Mouse (Mus musculus): ENCODE measurements at regions not wholly inside any gene's neighbourhood (a gene's known extent, or its start where the extent isn't known, plus 50 kb on each side); places are given as distances from the start of the nearest gene placed in this dataset.
A peak's percentile ranks its signal among the peaks of the same experiment; 100 is the strongest.

- no peak for DNase-seq (ENCODE audit: low read depth)
These were observed 321.7 kb upstream of the Ubash3b start for GRCm38 (mm10) chr9:41483218-41483617.

DNA sequence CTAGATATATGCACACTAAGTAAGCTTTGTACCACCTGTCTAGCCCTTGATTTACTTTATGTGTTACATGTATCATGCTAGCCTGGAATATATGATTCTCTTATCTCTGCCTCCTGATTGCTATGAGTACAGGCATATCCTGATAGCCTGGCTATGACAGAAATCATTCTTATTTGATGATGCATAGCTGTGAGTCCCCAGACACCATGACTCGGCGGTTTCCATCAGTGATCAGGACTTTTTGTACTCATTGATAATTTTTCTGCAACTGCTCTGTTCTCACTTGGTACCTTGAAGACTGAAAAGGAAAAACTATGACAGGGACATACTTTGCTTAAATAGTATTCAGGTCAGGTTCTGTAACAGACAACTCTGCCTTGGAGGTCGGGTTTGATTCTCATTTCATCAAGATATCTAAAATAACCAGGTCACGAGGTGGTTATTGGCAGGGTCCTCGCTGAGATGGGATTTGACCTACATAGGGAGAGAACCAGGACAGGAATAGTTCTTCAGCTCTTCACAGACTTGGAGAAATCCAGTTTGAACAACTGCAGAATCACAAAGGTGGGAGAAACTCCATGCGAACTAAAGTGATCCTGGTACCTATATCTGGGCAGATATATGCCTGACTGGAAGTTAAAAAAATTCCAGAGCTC, 320.2 kb upstream of the Ubash3b start:
- no peak for DNase-seq (ENCODE audit: low read depth)

- DNase-seq (ENCODE audit: low read depth): peak; percentile 97
These were observed 318.6 kb upstream of the Ubash3b start for GRCm38 (mm10) chr9:41479854-41480749.

GRCm38 (mm10) chr9:41479085-41479484, 317.6 kb upstream of the Ubash3b start:
- DNase-seq (ENCODE audit: low read depth): no peak

- DNase-seq (ENCODE audit: low read depth): no peak
These were observed 316.8 kb upstream of the Ubash3b start for GRCm38 (mm10) chr9:41478106-41478848.

DNA sequence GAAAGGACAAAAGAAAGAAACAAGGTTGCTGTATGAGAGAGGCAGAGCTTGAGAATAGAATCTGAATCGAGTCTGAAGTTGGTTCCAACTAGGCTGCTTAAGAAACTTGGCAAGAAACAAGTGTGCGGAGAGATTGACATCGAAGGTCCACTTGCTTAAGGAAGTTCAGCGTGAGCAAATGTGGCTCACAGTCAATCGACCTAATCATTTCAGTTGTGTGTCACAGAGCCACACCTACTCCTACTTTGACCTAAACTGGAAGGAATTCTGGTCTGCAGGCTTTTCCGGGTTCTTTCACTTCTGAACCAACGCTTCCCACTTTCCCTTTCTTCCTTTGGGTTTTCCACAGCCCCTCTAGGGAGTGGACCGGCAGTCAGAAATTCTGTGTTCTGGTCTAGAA, 313.8 kb upstream of the Ubash3b start:
- no peak for DNase-seq (ENCODE audit: low read depth)

GRCm38 (mm10) chr9:41474945-41475297, 313.4 kb upstream of the Ubash3b start:
- DNase-seq (ENCODE audit: low read depth): no peak

- DNase-seq (ENCODE audit: low read depth): no peak
These were observed 312.9 kb upstream of the Ubash3b start for GRCm38 (mm10) chr9:41474244-41474944.

GRCm38 (mm10) chr9:41473506-41473905, 312.0 kb upstream of the Ubash3b start:
- no peak for DNase-seq (ENCODE audit: low read depth)

DNA sequence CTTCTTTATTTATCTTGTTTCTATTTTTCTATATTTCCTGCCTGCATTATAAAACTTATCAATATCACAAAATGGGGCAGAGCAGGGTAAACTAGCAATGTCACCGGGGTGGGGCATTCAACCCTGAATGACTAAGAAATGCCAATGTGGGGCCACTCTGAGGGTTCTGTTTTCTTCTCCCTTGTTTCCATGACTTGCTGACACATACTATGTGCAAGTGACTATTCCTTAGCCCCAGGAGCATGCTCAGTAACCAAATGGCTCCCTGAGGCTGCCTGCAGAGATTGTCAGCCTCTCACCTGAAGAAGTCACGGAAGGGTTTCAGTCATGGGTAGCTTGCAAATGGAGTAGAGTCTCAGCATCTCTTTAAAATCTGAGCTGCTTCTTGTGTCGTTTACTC, 309.8 kb upstream of the Ubash3b start:
- no peak for DNase-seq (ENCODE audit: low read depth)

DNA sequence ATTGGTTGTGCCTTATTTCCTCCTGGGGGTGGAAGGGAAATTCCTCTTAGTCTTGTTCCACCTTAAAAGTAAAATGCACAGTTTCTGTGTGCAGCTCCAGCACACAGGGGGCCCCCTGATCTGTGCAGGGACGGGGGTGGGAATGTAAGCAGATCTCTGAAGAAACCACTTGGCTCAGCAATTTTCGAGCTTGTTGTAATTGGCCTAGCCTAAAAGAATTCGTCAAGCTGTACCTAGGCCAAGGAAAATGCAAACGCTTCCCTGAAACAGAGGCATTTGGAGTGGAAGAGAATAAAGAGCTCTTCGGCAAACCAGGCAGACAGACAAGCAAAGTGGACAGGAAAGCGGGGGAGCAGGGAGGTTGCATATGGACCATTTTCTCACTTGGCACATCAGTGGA, 308.5 kb upstream of the Ubash3b start:
- DNase-seq (ENCODE audit: low read depth): no peak

DNA sequence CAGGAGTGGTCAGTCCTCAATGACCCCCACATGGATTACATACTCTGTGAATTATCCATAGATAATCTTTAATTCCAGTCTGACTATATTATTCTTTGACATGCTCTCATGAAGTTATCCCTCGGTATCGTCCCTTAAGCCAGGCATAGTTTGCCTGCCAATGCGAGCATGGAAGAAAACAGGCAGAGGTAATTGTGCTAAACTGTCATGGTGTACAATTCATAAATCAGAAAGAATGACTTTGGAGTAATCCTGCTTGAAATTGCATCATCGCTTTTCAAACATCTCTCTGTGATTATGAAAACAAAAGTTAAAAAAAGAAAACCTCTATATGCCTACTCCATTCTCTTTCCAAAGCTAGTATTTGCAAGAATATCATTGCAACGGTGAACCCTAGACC, 307.9 kb upstream of the Ubash3b start:
- DNase-seq (ENCODE audit: low read depth): no peak

GRCm38 (mm10) chr9:41464057-41464685, 302.7 kb upstream of the Ubash3b start:
- no peak for DNase-seq (ENCODE audit: low read depth)

DNA sequence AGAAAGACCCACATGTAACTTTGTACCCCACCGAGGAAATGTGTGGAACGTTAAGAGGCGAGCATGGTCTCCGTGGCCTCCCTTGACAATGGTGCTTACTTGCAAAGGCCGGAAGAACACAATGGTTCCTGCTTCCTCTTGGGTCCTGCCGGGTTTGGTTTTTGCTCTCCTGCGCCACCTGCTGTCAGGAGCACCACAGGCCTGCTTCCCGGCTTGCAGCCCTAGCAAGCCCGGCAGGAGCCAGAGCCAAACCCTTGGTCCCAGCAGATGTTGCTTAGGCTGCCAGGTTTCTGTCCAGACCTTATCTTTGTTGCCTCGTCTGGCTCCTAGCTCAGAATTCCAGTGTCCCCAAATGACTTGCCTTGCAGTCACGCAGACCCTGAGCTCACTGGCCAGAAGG, 300.2 kb upstream of the Ubash3b start:
- peak; percentile 94 for DNase-seq (ENCODE audit: low read depth)

DNA sequence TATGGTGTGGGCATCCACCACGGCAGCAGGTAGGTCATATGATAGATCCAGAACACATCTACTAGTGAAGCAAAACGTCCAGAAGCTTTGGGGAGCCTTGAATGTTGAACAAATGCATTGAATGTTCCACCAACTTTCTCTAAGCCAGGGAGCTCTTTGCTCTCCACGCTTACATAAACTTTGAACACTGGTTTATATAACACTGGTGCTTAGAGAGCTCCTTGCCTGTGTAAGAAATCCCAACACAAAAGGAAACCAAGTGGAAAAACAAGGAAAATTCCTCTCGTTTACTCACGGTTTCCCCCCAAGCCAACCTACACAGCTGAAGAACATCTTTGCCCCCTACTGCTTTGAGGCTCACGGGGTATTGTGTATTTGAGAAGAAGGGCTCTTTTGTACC, 299.2 kb upstream of the Ubash3b start:
- DNase-seq (ENCODE audit: low read depth): no peak

- DNase-seq (ENCODE audit: low read depth): no peak
These were observed 295.5 kb upstream of the Ubash3b start for GRCm38 (mm10) chr9:41457003-41457402.

DNA sequence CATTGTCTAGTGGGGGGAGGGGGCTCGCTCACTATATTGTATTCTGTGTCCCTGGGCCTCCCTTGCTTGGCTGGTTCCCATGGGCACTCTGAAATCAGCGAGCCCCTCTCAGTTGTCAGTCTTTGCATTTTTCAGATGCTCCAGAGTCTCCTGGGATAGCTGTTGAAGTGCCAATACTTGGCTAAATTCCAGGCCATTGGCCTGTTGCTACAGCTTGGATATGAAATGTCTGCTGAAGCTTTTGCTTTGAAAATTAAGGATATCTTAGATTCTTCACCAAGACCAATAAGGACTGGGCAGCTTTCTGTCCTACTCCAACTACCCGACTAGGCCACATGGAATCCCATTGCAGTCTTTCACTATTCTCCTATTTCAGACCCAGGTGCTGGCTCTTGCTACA, 290.2 kb upstream of the Ubash3b start:
- no peak for DNase-seq (ENCODE audit: low read depth)

- no peak for DNase-seq (ENCODE audit: low read depth)
These were observed 287.7 kb upstream of the Ubash3b start for GRCm38 (mm10) chr9:41449233-41449632.

DNA sequence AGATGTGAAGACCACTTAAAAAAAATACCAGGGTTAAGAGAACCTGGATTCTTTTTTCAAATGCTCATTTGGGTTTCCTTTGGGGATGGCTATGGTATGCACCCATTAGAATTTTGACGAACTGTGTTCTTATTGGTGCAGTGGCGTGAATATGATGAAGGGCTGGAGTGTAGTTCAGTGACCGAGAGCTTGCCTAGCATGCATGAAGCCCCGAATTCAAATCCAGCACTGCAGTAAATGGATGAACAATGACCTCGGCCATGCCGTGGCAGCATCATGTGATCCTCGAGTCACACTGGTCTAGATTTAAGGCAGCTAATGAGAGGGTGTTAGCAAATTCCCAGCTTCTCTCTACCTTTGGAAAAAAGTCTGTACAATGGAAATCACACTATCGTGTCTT, 286.4 kb upstream of the Ubash3b start:
- no peak for DNase-seq (ENCODE audit: low read depth)

DNA sequence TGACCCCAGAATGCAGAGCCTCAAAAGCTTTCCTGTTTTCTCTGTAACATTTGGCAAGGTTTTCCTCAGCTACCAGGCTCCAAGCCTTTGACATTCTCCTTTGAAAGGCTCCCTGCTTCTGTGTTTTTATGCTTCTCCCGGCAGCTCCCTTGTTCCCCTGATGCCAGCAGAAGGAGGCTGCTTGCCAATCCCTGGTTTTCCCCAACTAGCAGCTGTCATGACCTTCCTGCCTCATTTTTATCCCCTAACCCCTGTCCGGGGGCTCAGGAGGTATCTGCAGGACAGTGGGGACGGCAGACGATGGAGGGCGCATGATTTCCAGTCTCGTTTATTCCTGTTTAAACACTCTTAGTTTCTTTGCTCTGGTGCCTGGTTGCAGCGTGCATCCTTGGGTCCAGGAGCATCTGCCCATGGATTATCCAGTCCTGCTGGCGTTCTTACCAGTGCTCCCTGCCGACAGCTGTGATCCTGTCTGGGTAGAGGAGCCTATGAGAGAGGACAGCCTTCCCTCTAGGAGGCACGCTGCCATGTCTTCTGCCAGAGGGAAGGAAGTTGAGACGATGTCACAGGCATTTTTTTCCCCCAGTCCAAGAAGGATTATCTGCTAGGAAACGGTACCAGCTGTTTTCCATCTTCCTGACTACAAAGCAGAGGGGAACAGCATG, 285.8 kb upstream of the Ubash3b start:
- no peak for DNase-seq (ENCODE audit: low read depth)
